Mouse (Mus musculus): ENCODE data around the gene Popdc2.

Gene Popdc2

GRCm38 (mm10) chr16:38354185-38354913, 7.7 kb upstream of the Popdc2 start:
- no peak for DNase-seq (ENCODE audit: low read depth, low spot score)

GRCm38 (mm10) chr16:38358256-38358812, 3.7 kb upstream of the Popdc2 start:
- DNase-seq (ENCODE audit: low read depth, low spot score), result no peak

GRCm38 (mm10) chr16:38359241-38359640, 2.8 kb upstream of the Popdc2 start:
- DNase-seq (ENCODE audit: low read depth, low spot score), result no peak

GRCm38 (mm10) chr16:38359857-38360256, 2.2 kb upstream of the Popdc2 start:
- no peak for DNase-seq (ENCODE audit: low read depth, low spot score)

- no peak for DNase-seq (ENCODE audit: low read depth, low spot score)
Measured at GRCm38 (mm10) chr16:38360317-38360716, 1.7 kb upstream of the Popdc2 start.

GRCm38 (mm10) chr16:38362493-38363255, 665 bp downstream of the Popdc2 start:
- DNase-seq (ENCODE audit: low read depth, low spot score), result no peak

GRCm38 (mm10) chr16:38363256-38363595, 1.2 kb downstream of the Popdc2 start:
- DNase-seq (ENCODE audit: low read depth, low spot score), result no peak

GRCm38 (mm10) chr16:38363657-38364056, 1.6 kb downstream of the Popdc2 start:
- no peak for DNase-seq (ENCODE audit: low read depth, low spot score)

- no peak for DNase-seq (ENCODE audit: low read depth, low spot score)
Measured at GRCm38 (mm10) chr16:38365390-38365789, 3.4 kb downstream of the Popdc2 start.

- DNase-seq (ENCODE audit: low read depth, low spot score), result no peak
Measured at GRCm38 (mm10) chr16:38366231-38366630, 4.2 kb downstream of the Popdc2 start.

GRCm38 (mm10) chr16:38368336-38368735, 6.3 kb downstream of the Popdc2 start:
- DNase-seq (ENCODE audit: low read depth, low spot score), result no peak

- DNase-seq (ENCODE audit: low read depth, low spot score), result no peak
Measured at GRCm38 (mm10) chr16:38369000-38369399, 7.0 kb downstream of the Popdc2 start.

- no peak for DNase-seq (ENCODE audit: low read depth, low spot score)
Measured at GRCm38 (mm10) chr16:38369431-38369830, 7.4 kb downstream of the Popdc2 start.

- DNase-seq (ENCODE audit: low read depth, low spot score), result no peak
Measured at GRCm38 (mm10) chr16:38369992-38370484, 8.0 kb downstream of the Popdc2 start.

GRCm38 (mm10) chr16:38370633-38371374, 8.8 kb downstream of the Popdc2 start:
- DNase-seq (ENCODE audit: low read depth, low spot score), result no peak

- no peak for DNase-seq (ENCODE audit: low read depth, low spot score)
Measured at GRCm38 (mm10) chr16:38371705-38372296, 9.8 kb downstream of the Popdc2 start.

- no peak for DNase-seq (ENCODE audit: low read depth, low spot score)
Measured at GRCm38 (mm10) chr16:38372876-38373275, 10.9 kb downstream of the Popdc2 start.

GRCm38 (mm10) chr16:38373439-38373838, 11.4 kb downstream of the Popdc2 start:
- no peak for DNase-seq (ENCODE audit: low read depth, low spot score)

- DNase-seq (ENCODE audit: low read depth, low spot score), result no peak
Measured at GRCm38 (mm10) chr16:38373941-38374340, 11.9 kb downstream of the Popdc2 start.

GRCm38 (mm10) chr16:38374379-38375140, 12.6 kb downstream of the Popdc2 start:
- DNase-seq (ENCODE audit: low read depth, low spot score), result no peak

- DNase-seq (ENCODE audit: low read depth, low spot score), result no peak
Measured at GRCm38 (mm10) chr16:38375182-38375581, 13.2 kb downstream of the Popdc2 start.
